Mouse (Mus musculus): Measurements from ENCODE around the gene Gm3625.

Gm3625 gene

DNA sequence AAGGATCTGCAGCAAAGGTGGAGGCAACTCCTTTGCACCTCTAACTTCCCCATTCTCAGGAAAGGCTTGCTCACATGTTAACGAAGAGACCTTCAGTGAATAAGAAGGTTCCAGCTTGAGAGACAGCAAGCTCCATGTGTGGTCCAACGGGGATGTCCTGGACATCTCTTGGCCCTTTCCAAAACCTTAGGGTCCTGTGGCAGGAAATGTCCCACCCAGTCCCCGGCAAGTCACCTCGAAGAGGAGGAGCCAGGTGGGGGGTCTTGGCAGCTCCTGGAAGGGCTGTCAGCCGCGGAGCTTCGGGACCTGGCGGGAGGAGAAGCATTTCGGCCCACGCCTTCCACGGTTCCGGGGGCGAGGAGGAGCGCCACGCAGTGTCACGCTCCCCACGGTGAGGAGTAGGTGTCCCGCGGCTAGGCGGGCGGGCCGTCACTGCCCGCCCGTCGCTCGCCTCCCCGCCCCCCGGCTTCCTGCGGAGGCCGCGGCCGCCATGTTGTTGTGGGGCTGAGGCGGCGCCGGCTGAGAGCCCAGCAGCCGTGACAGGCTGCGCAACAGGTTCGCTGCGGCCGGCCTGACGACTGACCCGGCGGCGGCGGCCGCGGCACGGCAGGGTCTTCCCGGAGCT is at the start of gene Gm3625, which contains the start of gene Itsn2:
TSS of gene Gm3625 (minus strand) at position 387 of the 625 bp plus-strand sequence.
TSS of gene Itsn2 (plus strand) at position 98 of the 625 bp plus-strand sequence.
- DNase-seq = peak; percentile 74

DNA sequence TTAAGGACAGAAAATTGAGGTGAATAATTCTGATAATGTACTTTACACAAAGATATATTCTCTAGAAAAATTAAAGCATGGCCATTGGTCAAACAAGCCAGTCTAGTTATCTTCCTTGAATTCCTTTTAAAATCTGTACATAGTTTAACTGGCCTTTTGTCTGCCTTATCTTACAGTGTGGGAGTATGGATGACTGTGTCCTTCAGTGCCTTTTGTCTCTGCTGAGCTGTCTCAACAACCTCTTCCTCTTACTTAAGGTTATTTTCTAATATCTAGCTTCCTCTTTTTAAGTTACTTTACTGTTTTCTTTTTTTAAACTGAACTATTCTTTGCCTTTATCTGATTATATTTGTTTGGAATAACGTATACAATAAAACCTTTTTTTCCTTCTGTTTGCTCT is 48.0 kb upstream of the Gm3625 start:
- DNase-seq = no peak

DNA sequence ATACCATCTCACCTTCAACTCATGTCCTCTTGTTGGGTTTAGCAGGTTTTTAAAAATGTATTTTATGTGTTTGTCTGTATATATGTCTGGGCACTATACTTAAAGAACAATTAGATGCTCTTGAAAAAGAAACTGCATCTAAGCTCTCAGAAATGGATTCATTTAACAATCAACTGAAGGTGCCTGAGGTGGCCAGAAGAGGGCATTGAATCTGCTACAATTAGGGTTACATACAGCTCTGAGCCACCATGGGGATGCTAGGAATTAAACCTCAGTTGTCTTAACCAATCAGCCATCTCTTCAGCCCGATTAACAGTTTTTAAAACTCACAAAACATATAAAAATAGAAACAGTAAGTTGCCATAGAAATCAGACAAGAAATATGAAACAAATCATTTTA is 45.7 kb upstream of the Gm3625 start:
- DNase-seq = no peak

DNA sequence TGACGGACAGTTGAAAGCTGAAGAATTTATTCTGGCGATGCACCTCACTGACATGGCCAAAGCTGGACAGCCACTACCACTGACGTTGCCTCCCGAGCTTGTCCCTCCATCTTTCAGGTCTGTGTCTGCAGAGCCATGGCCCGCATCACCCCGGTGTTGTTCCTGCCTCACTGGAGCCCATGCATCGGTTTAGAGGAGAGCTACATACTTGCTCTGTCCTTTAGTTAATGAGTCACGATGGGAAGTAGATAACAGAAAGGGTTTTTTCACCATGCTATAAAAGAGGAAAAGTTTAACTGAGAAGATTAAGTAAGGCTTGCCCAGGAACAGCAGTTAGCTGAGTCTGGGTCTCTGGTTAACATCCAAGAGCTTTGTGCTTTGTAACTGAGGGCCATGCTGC is 40.2 kb upstream of the Gm3625 start:
- no peak for DNase-seq

DNA sequence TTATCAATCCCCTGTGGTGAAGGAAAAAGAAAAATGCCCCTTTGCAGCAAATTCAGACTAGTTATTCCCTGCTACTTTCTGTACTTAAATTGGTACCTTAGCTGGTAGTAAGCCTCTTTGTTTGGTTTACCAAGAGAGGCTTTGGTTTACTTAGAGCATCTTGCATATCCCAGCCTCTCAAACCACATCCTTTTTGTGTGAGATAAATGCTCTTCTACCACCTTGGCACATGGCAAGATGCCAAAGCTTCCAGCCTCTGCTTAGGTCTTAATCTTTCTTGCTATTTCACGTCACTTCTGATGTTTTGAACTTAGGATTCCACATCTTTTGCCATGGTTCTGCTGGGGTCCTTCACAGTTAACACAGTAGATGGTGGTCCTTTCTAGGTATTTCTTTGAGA is 31.5 kb upstream of the Gm3625 start:
- no peak for DNase-seq

DNA sequence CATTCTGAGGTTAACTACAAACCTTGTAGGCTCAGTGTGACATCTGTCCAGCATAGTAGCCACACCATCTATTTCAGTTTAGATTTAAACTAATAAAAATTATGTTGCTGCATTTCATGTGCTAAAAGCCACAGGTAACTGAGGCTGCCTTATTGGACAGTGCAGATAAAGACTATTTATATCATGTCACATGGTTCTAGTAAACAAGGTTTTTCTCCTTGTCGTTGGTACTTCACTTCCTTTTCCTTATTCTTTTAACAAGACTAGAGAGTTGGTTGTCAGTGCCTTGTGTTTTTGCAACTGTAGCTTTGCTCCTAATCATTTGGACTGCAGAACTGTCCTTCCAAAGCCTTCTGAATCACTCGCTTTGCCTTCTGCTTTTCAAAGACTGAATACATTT is 22.0 kb upstream of the Gm3625 start:
- DNase-seq = no peak

DNA sequence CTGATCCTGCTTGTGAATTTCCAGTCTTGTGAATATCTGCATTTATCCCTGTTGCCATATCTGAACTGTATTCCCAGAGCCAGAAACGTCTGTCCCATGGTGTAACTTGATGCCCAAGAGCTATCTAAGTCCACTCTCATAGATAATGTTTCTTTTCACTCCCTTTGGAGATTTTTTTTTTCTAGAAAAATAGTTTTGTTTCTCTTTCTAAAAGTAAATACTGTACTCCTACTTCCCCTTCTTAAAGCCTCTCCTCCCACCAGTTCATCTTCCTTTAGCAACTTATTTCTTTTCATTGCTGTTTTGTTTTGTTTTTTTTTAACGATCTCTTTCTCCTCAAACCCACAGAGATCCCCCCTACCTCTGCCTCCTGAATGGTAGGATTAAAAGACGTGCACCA is 13.9 kb upstream of the Gm3625 start:
- no peak for DNase-seq

DNA sequence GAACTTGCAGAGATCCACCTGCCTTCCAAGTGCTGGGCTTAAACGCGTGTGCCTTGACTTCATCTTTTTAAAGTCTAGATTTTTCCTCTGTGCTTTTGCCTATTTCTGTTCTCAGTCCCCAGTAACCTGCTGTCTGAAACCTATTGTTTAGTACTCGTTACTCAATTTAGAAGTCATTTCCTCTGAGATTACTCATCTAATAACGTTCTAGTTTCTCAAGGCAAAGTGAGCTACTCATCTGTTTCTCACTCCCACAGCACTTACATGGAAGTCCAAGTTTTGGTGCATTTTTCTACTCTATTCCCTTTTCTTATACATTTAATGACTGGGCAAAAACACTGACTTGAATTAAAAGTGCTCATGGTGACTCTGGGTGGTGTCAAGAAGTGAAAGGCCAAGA is 7.0 kb upstream of the Gm3625 start:
- DNase-seq = no peak

DNA sequence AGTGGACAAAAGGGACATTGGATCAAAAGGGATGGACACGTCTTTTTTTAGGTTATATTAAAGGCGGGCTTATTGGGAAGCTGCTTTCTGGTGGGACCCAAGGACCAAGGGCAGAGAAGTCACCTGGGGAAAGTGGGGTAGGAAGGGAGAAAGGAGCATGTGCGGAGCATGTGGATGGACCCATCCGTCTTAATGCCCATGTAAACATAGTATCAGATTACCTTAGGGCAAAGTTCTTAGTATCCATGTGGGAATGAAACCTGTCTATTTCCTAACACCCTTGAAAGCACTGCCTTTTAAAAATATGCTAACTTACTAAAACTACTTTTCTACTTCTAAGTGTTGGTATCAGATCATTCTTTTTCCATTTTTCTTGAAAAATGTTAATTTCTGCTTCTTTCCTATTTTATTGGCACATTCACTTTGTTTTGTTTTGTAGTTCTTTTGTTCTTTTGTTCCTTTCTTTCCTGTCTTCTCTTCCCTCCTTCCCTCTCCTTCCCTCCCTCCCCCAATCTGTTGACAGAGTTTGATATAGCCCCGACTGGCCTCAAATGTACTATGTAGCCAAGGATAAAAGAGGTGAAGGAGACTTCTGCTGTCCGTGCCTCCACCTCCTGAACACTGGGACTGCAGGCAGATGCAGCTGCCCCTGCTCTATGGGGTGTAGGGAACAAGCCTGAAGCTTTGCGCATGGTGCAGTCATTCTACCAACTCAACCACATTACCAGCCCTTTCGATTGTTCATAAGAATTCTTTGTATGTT is 6.1 kb upstream of the Gm3625 start:
- DNase-seq = no peak

DNA sequence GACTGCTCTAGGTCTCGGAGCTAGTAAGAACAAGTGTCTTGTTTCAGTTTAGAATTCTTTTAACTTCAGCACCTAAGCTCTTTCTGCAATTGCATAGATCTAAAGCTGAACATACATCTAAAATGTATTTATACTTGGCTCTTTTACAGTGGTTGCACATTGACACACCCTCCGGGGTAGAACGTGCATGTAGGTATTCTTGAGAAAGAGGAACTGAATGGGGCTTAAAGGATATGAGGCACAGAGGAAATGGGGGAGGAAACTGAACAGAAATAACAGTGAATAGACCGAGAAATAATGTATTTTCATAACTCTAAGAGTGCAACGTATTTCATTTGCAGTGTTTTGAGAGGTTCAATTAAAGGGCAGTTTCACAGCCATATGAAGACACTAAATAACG is 2.3 kb upstream of the Gm3625 start:
- DNase-seq = no peak

DNA sequence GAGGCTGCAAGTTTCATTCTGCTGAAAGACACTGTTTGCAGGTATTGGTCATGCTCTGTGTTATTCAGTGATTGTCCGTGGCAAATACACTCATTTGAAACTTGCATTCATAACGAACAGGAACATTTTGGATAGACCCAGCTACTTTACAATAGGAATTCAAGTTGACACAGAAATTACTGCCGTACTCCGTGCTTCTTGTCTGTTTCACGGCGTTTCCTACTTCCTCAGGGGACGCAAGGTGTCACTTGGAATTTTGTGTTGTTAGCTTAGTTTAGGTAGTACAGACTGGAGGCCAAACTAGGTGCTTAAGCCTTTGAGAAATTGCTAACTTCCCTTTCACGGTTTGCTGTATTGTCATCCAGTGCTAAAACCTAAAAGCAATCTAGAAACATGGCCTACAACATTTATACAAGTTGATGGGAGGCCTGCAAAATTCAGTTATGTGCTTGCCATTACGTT is 1.2 kb upstream of the Gm3625 start:
- DNase-seq = no peak

DNA sequence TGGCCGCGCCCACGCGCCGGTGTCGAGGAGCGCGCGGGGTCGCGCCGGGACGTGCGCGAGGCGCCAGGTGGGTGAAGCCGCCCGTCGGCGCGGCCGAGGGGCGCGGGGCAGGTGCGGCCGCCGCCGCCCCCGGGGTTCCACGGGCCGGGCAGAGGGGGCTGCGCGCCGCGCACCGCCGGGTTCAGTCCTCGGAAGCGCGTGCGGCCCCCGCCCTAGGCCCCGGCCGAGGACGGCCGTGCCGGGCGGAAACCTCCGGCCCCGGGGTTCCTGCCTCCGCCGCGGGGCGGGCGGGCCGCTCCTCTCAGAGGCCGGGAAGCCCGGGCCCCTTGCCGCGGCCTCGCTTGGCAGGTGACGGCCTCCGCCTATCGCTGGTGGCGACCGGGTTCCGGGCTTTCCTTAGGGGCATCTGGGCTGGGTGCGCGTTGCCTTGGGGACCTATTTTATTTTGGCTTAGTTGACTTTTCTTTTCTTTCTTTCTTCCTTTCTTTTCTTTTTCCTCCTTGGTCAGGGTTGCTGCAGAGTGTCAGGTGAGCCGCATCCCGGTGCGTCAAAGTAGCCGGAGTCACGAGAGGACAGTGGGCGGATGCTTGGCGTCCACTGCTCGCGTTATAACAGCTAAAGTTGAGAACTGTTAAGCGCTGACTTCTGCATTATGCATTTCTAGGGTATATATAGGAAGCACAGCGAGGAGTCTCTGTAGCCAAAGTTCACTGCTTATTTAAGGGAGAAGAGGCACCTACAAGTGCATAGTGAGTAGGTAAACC is 621 bp upstream of the Gm3625 start:
- peak; percentile 38 for DNase-seq

DNA sequence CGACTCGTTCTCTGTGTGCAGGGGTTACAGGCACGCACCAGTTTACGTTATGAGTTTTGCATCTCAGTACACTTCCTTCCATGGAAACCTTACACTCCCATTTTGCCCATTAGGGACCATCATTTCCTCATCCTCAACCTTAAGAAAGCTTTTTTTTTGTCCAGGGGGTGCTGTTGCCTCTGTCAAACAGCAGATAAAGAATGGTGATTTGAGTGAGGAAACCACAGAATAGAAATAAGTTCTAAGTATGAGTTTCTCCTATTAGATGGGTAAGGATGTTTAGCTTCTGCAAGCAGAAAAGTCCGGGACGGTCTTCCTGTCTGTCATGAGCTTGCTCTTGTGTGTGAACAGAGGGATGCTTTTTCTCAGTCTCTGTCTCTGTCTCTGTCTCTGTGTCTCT is 702 bp downstream of the Gm3625 start:
- DNase-seq = no peak

DNA sequence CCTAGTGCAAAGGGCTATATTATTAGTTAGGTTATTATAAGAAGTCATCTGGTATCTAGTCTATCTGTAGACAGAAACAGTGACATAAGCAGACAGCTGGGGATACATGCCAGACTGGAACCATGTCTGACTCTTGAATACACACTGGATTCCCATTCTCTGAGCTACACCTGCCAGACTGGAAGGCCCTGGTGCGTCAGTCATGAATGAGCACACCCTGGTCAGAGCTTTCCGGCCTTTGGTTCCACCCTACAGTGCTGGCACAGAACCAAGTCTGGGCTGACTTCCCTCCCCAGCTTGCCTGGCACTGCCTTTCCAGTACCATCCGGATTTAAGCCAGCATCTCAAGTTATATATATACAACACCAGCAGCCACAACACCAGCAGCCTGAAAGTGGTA is 4.1 kb downstream of the Gm3625 start:
- DNase-seq = peak; percentile 14

DNA sequence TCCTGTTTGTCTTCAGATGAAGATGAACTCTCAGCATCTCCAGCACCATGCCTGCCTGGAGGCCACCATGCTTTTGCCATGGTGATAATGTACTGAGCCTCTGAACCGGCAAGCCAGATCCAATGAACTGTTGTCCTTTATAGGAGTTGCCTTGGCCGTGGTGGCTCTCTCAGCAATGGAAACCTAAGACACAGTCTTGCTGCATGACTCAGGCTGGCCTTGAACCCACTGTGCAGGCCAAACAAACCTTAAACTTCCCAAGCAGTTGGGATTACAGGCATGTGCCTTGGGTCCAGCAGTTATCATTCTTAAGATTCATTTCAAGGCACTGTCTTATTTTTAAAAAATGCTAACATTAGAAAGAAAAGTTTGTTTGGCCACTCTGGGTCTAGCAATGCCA is 4.9 kb downstream of the Gm3625 start:
- no peak for DNase-seq

DNA sequence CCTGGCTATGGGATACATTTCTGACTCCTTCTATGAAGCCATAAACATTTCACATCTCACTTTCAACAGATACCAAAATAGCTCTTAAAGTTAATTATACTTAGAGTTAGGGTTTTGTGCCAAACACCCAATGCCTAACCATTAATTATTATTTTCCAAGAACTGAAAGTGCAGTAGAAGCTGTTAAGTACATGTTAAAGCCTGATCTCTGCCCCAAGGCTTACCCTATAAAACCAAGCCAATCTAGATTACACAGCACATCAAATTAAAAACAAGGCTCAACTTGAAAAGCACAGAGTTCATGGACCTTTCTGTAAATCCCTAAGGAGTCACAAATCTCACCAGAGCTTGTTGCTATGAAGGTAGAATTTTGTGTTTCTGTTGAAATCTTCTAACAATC is 10.4 kb downstream of the Gm3625 start:
- DNase-seq = no peak

DNA sequence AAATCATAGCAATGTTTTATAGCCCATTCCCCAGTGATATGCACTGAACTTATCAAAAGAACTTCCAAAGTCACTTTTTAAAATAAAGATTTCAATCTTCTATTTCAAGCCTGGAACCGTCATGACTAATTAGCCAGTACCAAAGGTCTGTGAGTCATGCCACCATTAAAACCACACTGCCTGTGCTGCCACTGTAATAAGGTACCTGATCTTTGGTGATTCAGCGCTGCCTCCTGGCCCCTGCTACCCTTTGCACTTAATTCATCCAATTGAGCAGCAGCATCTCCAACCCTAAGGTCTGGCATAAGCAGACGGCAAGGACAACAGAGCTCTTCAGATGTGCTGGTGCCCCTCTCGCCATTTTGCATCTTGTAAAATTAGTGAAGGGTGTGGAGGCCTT is 18.7 kb downstream of the Gm3625 start:
- DNase-seq = no peak

DNA sequence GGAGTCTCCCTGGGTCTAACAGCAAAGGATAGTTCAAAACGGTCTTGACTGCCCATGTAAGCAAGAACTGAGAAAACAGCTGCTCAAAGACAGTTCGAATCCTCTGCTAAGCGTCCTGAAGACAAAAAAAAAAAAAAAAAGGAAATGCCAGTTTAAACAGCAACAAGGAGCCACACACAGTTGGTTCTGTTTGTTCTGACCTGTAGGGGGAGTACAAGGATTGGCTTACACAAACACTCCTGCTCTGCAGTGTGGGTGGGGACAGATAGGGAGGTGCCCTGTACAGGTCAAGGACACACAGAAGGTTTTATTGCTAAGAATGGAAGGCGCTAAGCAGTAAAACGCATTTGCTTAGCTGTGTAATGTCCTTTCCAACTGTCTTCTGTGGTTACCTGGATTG is 20.9 kb downstream of the Gm3625 start:
- DNase-seq = no peak

DNA sequence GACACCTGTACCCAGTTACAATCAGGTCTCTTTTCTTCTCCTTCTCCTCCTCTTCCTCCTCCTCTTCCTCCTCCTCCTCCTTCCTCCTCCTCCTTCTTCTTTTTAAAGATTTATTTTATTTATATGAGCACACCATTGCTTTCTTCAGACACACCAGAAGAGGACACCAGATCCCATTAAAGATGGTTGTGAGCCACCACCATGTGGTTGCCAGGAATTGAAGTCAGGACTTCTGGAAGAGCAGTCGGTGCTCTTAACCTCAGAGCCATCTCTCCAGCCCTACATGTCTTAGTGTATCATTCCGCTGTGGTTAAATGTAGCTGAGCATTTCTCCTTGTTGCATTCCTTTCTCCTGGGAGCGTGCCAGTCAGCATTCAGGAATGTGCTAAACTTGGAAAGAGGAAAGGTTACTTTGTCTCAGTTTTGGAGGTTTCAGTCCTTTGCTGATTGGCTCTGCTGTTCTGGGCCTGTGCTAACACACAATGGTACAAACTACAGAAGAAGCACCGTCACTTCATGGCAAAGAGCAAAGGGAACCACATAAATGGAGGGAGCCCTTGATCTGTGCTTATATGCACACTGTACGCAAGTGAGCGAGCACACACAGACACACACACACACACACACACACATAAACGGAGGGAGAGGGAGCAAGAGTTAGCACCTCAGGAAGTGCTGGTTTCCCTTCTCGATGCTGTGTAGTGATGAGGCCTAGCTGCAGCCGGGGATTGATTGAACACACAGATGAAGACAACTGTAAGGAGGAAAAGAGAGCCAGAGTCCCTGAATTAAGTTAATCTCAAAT is 34.0 kb downstream of the Gm3625 start:
- no peak for DNase-seq

DNA sequence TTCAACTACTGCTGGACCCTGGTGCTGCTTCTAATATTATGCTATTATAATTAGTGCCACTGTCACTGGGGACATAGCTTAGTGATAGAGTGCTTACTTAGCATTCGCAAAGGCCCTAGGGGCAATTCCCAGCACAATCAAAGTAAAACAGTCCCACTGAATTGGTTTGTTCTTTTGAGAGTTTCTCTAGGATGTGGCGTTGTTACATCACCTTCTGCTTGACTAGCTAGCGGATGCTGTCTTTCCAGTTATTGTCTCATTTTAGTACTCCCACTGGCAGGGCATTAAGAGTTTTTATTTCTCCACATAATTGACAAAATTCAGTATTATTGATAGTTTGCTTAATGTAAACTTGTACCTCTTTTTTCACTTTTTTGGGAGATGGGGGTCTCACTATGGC is 34.7 kb downstream of the Gm3625 start:
- DNase-seq = no peak

DNA sequence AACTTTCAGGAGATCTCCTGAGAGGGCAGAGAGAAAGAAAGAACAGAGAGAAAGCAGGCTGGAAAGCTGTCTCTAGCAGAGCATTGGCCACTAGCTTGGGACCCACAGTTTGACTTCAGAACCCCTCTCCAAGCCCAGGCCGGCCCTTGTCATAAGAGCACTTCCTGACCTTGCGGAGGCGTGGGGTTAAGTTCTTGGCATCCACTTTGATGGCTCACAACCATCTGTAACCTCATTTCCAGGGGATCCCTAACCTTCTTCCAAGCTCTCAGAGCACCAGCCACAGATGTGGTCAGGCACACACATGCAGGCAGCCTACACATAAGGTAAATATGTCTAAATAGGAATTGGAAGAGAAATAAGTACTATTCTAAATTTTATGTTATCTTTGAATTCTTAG is 35.3 kb downstream of the Gm3625 start:
- DNase-seq = no peak

DNA sequence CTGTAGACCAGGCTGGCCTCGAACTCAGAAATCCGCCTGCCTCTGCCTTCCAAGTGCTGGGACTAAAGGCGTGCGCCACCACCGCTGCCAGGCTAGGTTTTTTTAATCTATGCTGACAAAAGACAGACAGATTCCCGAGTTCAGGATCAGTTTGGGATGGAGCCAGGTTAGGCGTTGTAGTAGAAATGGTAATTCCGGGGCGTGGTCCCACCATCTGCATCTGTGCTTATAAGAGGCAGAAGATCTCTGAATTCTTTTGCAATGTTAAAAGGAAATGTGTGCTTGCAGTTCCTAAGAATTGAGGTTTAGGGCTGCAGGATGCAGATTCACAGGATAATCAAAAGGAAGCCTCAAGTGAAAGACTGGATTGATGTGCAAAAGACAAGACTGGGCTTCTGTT is 35.8 kb downstream of the Gm3625 start:
- DNase-seq = no peak

DNA sequence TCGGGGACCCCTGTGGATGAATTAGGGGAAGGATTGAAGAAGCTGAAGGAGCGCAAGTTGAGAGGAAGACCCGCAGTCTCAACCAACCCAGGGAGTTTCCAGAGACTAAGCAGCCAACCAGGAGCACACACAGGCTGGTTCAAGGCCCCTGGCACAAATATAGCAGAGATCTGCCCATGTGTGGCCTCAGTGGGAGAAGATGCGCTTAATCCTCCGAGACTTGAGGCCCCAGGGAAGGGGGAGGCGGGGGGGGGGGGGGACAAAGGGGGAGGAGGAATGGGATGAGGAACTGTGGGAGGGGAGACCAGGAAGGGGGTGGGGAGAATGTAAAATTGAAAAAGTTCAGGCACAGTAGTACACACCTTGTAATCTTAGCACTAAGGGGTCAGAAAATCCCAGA is 37.3 kb downstream of the Gm3625 start:
- no peak for DNase-seq
